ENCODE assay signal across 15 mouse cellular contexts in genomic region chr11:87020449-87020848, GRCm38 (mm10).
"Had no signal": no experiment of that assay in that cellular context is flagged by ENCODE, and none has a peak within 500 bp of the region (broad histone marks: within the 10 kb centered on the region; RNA-seq: fewer than 3 reads in every experiment).

No protein-coding gene starts in this region.

- H3K27me3 ChIP-seq: kidney, embryonic 15.5 days; limb, embryonic 12.5 days; liver, embryonic 13.5 days; neural tube, embryonic 13.5 days had no signal

- DNase-seq: kidney, adult 18-20 months; kidney, postnatal 14 days; layer of hippocampus, postnatal 36 days; liver; liver, embryonic 13.5 days; liver, postnatal 0 days; lung, postnatal 36 days; retina, postnatal 1 day; right cerebral cortex, postnatal 14 days; thymus, postnatal 36 days had no signal

- H3K27ac ChIP-seq: kidney, embryonic 15.5 days; limb, embryonic 12.5 days; liver, embryonic 13.5 days; midbrain, embryonic 10.5 days; neural tube, embryonic 13.5 days had no signal

- H3K36me3 ChIP-seq: kidney, embryonic 15.5 days; limb, embryonic 12.5 days; liver, embryonic 13.5 days; midbrain, embryonic 10.5 days; neural tube, embryonic 13.5 days had no signal

- H3K4me3 ChIP-seq: kidney, embryonic 15.5 days; limb, embryonic 12.5 days; liver, embryonic 13.5 days; midbrain, embryonic 10.5 days; neural tube, embryonic 13.5 days had no signal

- H3K4me1 ChIP-seq: kidney, embryonic 15.5 days; liver, embryonic 13.5 days; midbrain, embryonic 10.5 days; neural tube, embryonic 13.5 days had no signal

- H3K9me3 ChIP-seq: kidney, embryonic 15.5 days; limb, embryonic 12.5 days; midbrain, embryonic 10.5 days; neural tube, embryonic 13.5 days had no signal

- H3K4me2 ChIP-seq: kidney, embryonic 15.5 days; limb, embryonic 12.5 days; liver, embryonic 13.5 days; neural tube, embryonic 13.5 days had no signal

- H3K9ac ChIP-seq: kidney, embryonic 15.5 days; limb, embryonic 12.5 days; liver, embryonic 13.5 days; liver, postnatal 0 days; neural tube, embryonic 13.5 days had no signal

- ATAC-seq: liver, postnatal 0 days; midbrain, embryonic 16.5 days had no signal
